27 mouse cellular contexts compared by ENCODE assay signal in genomic region chr8:122878231-122878630, GRCm38 (mm10). TPM values are rescaled to one million over a fixed set of nuclear protein-coding genes. Genes with fewer than 3 reads are reported as not detected.
"Had no signal": no experiment of that assay in that cellular context is flagged by ENCODE, and none has a peak within 500 bp of the region (broad histone marks: within the 10 kb centered on the region; RNA-seq: fewer than 3 reads in every experiment).

No protein-coding gene starts in this region.

- H3K4me2 ChIP-seq: heart, embryonic 11.5 days; heart, embryonic 13.5 days; heart, embryonic 15.5 days; hindbrain, embryonic 13.5 days; hindbrain, embryonic 15.5 days; intestine, embryonic 15.5 days; limb, embryonic 13.5 days; limb, embryonic 15.5 days; liver, embryonic 12.5 days had no signal

- H3K9ac ChIP-seq: heart, embryonic 13.5 days; heart, embryonic 15.5 days; hindbrain, embryonic 13.5 days; hindbrain, embryonic 15.5 days; intestine, embryonic 15.5 days; limb, embryonic 13.5 days; limb, embryonic 15.5 days; liver, embryonic 12.5 days; liver, embryonic 14.5 days had no signal

- DNase-seq: gastrocnemius, postnatal 14 days; gastrocnemius, postnatal 36 days; heart, adult 11 months; heart, adult 2 months; heart, postnatal 14 days; heart, postnatal 36 days; kidney, adult 11 months; kidney, adult 8-10 months; kidney, postnatal 14 days; kidney, postnatal 36 days; layer of hippocampus, adult 9-11 months; layer of hippocampus, postnatal 36 days; left cerebral cortex, postnatal 4 days had no signal

- H3K27me3 ChIP-seq: heart, embryonic 13.5 days; heart, embryonic 15.5 days; hindbrain, embryonic 13.5 days; hindbrain, embryonic 15.5 days; intestine, embryonic 15.5 days; limb, embryonic 13.5 days; limb, embryonic 15.5 days; liver, embryonic 12.5 days had no signal

- H3K4me3 ChIP-seq: heart, adult 2 months; heart, embryonic 13.5 days; heart, embryonic 15.5 days; hindbrain, embryonic 13.5 days; hindbrain, embryonic 15.5 days; intestine, embryonic 15.5 days; limb, embryonic 13.5 days; limb, embryonic 15.5 days; liver, embryonic 12.5 days had no signal

- H3K4me1 ChIP-seq: hindbrain, embryonic 15.5 days; intestine, embryonic 15.5 days; limb, embryonic 15.5 days; liver, embryonic 12.5 days had no signal

- H3K27ac ChIP-seq: heart, adult 2 months; heart, embryonic 13.5 days; heart, embryonic 15.5 days; hindbrain, embryonic 13.5 days; hindbrain, embryonic 15.5 days; hindbrain, postnatal 0 days; intestine, embryonic 15.5 days; kidney, postnatal 0 days; limb, embryonic 13.5 days; limb, embryonic 15.5 days; liver, embryonic 12.5 days; liver, embryonic 14.5 days had no signal

- H3K9me3 ChIP-seq: heart, embryonic 13.5 days; heart, embryonic 15.5 days; hindbrain, embryonic 13.5 days; hindbrain, embryonic 15.5 days; intestine, embryonic 15.5 days; limb, embryonic 13.5 days; limb, embryonic 15.5 days; liver, embryonic 12.5 days had no signal

- ATAC-seq: hindbrain, postnatal 0 days; intestine, embryonic 15.5 days; liver, embryonic 12.5 days had no signal

RNA-seq across cellular contexts. Expression of gene Cdh15, which starts 30.5 kb away (rescaled TPM):
- polyA plus RNA-seq: gonadal fat pad, adult 2 months; heart, adult 2 months; heart, postnatal 0 days; liver, embryonic 14.5 days had no signal
